Mouse (Mus musculus): Measurements from ENCODE around the gene Cldn19.

The Cldn19 gene

GRCm38 (mm10) chr4:119255351-119255750, at the start of gene Cldn19:
Gene Cldn19, plus strand, starts transcription at chr4:119255414.
- DNase-seq (ENCODE audit: low spot score) = no peak

DNA sequence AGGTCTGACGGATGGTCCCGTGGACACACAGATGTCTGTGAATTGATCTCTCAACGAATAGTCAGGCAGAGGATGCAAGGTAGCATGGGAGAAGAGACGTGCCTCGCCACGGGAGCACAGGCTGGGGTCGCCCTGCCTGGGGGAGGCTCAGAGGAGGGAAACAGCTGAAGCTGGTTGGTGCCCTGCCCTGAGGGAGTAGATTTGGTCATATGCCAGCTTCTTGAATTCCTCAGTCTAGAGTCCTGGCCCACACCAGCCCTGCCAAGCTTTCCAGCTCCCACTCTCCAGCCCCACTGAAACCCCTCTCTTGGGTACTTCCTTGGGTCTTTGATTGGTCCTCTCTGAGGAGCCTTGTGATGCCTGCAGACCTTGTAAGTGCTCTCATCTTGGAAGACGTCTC, 38.5 kb upstream of the Cldn19 start:
- DNase-seq (ENCODE audit: low spot score) = no peak

DNA sequence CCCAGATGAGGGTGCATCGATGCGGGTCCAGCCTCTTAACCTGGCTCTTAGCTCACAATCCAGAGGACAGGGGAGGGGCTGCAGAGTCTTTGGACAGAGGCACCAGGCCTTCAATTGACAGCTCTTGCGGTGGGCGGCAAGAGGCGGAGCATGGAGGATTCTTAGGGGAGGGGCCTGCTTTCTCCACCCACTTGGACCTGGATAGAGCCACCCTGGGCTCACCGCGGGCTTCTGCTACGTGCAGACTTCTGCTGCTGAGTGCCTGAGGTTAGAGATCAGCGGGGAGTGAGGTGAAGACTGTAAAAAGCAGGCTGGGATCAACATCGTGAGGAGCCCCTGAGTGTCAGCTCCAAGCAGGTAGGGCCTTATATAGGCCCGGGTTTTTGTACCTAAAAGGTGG, 37.0 kb upstream of the Cldn19 start, which contains the start of gene Tmem269:
Tmem269 (minus strand) TSS at position 49 of the 400 bp plus-strand sequence.
- no peak for DNase-seq (ENCODE audit: low spot score)

DNA sequence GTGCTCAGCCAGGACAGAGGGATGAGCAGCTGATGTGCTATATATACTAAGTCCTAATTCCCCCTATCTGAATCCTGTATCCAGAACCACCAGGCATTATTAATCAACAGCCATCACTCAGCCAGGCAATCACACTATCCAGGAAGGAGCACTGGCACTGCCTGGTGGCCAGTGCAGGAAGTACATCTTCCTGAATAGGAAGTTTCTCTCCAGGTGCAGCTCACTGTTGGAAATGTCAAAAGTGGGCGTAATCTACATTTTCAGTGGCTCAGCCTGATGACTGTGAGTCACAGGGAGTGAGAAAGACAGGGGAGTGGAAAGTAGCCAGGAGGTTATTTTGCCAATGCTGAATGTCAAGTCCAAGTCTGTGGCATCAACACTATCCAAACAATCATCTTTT, 31.5 kb upstream of the Cldn19 start:
- peak; percentile 29 for DNase-seq (ENCODE audit: low spot score)

DNA sequence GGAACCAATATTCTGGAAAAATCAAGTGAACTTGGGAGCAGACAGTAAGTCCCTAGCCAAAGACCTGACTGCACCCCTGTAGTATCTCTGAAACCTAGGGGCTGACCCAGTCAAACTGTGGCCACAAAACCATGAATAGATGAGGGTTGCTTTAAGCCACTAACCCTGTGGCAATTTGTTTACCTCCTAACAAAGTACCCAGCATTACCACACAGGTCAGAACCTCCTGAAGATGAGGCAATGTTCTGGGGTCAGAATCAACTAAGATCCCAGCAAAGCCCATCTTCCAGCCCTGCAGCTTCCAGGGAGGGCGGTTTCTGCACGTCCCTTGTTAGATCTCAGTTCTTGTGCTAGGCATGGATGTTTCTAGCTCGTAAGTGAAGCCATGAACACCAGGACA, 30.7 kb upstream of the Cldn19 start:
- no peak for DNase-seq (ENCODE audit: low spot score)

DNA sequence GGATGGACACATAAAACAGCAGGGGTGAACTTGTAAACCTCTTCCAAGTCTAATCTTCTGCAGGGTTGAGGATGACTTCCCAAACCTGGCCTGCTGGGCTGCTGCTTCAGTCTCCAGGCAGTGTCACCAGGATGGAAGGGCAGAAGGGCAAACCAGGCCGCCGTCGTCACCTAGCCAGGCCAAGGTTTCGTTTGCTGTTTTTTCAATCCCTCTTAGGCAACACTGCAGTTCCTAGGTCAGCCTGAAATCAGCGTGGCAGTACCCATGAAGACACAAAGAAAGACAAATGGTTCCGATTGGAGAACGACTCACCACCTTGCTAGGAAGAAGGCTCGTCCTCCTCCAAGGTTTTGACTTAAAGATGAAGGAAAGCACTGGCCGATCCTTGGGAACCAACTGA, 29.5 kb upstream of the Cldn19 start:
- DNase-seq (ENCODE audit: low spot score) = no peak

DNA sequence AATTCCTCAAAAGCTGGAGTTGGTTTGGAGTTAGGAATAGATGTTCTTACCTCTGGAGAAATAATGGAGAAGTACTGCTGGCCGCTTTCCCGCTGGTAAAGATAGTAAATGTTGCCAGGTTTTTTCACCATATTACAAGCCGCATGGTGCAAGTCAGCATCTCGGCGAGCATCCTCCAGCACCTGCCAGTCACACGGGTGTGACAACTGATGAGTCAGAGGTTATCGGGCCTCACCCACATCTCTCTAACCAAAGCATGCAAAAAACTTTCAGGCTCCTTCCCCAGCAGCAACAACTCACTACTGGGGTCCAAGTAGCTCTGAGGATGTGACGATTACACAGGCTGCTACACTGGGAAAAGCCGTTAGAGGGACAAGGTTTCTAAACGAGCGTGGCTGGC, 28.5 kb upstream of the Cldn19 start:
- no peak for DNase-seq (ENCODE audit: low spot score)

DNA sequence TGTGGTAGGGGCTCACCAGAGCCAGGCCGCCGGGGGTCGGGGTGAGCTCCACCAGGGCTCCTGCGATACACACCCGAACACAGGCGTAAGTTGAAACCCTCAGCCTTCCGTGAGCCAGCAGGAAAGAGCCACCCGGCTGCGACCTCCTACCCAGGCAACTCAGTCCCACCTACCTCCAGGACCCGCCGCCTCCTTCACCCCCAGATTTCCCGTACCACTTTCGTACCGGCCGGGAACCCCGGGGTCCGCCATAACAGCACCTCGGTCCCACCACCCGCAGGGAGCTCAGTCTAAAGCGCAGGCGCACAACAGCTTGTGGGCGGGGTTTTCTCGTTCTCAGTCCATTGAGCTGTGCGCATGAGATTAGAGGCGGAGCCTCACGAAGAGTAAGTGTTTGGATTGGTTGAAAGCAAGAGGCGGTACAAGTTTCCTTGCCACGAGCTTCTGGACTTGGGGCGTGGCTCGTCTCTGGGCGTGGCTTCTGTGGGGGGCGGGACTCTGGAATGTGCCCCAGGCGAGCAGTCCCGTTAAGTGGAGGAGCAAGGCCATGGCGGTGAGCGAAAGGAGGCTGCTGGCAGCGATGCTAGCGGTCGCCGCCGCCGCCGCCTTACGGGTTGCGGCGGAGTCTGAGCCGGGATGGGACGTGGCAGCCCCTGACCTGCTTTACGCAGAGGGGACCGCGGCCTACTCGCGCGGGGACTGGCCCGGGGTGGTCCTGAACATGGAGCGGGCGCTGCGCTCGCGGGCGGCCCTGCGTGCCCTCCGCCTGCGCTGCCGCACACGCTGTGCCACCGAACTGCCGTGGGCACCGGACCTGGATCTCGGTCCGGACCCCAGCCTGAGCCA, 22.6 kb upstream of the Cldn19 start, which contains the start of the genes AU022252 and P3h1:
AU022252 (minus strand) TSS at position 303 of the 846 bp plus-strand sequence.
P3h1 (plus strand) TSS at position 506 of the 846 bp plus-strand sequence.
- peak; percentile 99 for DNase-seq (ENCODE audit: low spot score)

DNA sequence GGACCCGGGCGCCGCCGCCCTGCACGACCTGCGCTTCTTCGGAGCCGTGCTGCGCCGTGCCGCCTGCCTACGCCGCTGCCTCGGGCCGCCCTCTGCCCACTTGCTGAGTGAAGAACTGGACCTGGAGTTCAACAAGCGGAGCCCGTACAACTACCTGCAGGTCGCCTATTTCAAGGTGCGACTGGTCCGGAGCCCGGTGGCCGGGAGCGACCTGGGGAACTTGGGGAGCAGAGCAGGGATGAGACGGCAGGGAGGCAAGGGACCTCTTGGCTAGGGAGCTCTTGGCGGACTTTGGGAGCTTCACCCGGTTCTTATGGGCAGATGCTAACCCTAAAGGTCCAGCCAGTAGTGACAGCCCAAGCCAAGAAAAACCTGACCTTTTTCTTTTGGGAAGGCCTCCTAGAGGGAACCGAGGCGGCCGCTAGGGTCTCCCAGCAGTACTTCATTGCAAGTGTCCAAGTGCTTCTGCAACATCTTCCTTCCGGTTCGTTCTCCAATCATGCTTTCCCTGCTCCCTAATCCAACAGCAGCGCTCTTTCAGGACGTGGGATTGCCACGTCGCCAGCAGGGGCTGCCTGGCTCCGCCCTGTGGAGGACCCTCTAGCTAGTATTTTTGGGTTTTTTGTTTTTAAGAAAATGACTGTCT, 21.8 kb upstream of the Cldn19 start:
- DNase-seq (ENCODE audit: low spot score) = no peak

DNA sequence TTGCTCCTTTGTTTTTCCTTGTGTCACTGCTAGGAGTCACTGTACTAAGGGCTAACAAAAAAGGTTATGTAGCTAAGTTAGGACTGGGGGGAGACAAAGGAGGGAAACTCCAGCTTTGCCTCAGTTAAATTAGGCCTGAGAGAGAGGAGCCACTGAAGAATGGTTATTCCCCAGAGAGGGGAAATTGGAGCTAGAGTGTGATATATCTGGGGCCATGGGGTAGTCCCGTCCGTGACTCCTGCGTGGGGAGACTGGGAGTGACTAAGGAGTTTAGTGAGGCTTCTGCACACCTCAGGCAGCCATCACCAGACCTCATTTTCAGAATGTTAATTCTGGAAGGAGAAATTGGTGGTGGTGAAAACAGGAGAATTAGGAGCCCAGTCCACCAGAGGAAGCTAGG, 20.9 kb upstream of the Cldn19 start:
- no peak for DNase-seq (ENCODE audit: low spot score)

DNA sequence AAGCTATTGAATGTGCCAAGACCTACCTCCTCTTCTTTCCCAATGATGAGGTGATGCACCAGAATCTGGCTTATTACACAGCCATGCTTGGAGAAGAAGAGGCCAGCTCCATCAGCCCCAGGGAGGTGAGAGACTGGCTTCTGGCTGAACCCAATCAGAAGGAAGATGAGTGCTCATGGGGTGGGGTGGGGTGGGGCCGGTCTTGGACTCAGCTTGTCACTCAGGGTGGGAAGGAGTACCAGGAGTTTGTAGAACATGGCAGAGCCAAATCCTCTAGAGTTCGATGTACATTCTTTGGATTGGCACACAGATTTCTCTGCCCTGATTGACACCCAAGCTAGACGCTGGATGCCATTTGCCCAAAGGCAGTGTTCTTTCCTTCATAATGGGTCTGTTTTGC, 16.6 kb upstream of the Cldn19 start:
- DNase-seq (ENCODE audit: low spot score) = no peak

- peak; percentile 53 for DNase-seq (ENCODE audit: low spot score)
These were observed 16.0 kb upstream of the Cldn19 start for GRCm38 (mm10) chr4:119239181-119239682.

GRCm38 (mm10) chr4:119241664-119242063, 13.6 kb upstream of the Cldn19 start:
- DNase-seq (ENCODE audit: low spot score) = peak; percentile 6

DNA sequence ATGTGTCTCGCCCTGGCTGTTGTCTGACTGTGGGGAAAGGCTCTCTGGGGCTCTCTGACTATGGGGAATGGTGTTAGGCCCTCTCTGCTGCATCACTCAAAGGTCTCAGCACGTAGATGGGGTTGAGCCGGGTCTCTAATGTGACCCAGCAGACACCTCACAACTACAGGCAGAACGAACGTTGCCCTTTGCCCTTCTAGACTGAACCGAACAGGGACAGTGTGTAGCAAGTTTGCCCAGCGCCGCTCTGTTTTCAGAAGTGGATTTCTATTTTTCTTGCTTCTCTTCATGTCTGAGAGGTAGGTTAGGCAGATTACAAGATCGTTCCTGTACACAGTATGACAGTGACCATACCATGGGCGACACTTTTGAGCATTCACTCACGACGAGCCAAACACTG, 12.6 kb upstream of the Cldn19 start:
- DNase-seq (ENCODE audit: low spot score) = no peak

DNA sequence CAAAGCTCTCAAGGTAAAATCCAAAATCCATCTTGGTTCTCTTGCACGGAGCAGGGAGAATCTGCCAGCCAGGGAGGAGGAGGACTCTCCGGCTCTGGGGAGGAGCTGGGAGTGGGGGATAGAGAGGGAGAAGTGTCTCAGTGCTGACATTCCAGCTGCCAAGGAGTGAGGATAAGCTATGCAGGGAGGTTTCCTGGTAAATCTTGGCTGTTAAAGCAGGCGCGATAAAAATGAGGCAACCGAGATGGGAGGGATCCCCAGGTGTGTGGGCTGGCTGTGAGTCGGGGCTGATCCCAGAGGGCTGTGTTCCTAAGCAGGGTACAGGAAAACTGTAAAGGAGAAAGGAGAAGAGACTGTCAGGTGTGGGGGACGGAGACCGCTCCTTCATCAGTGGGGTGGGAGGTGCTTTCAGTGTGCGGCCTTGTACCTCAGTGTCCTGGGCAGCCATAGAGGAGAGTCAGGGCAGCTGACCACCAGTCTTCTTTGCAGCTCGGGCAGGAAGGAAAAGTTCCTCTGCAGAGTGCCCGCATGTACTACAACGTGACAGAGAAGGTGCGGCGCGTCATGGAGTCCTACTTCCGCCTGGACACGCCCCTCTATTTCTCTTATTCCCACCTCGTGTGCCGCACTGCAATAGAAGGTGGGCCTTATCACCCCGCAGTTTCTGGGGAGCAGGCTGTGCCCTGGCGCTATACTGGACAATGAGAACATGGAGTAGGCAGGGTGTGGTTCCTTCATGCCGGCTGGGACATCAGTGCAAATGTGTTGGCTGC, 10.6 kb upstream of the Cldn19 start:
- no peak for DNase-seq (ENCODE audit: low spot score)

GRCm38 (mm10) chr4:119245556-119245955, 9.7 kb upstream of the Cldn19 start:
- DNase-seq (ENCODE audit: low spot score) = no peak

- no peak for DNase-seq (ENCODE audit: low spot score)
These were observed 9.3 kb upstream of the Cldn19 start for GRCm38 (mm10) chr4:119245961-119246360.

GRCm38 (mm10) chr4:119246688-119247225, 8.5 kb upstream of the Cldn19 start:
- DNase-seq (ENCODE audit: low spot score) = no peak

- DNase-seq (ENCODE audit: low spot score) = peak; percentile 56
These were observed 7.6 kb upstream of the Cldn19 start for GRCm38 (mm10) chr4:119247462-119248235.

DNA sequence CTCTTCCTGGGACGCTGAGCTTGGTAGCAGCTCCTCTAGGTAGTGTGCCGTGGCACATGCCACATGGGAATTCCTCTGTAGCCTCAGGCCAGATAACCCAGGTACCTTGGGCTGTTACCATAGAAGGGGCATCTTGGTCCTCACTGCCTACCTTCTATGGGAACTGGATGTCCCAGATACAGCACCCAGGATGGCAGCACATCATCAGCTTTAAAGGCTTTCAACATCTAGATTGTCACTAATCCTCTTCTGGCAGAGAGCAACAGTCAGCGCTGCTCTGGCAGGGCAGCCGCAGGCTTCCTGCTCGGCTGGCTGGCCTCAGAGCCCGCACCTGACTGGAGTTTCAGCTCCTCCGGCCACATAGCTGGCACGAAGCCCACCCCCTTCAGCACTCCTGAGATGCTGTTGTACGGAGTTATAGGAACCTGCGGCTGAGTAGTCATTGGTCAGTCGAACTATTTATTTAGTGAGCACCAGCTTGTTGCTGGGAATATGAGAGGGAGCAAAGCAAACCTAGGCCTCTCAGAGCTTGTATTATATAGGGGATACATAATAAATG, 6.7 kb upstream of the Cldn19 start:
- DNase-seq (ENCODE audit: low spot score) = no peak
